Mouse (Mus musculus) lung, adult 2 months (tissue): Measurements from ENCODE around the gene Tprg.

Experiments
- CTCF ChIP-seq: fragments of 200-500 bp; IDR thresholded peaks from 2 replicates; pipeline ENCODE4 v1.5.1; 2011; ENCODE audit warnings: mild to moderate bottlenecking, low read length, control low read depth; ENCODE audit not compliant: insufficient read depth
- POLR2A ChIP-seq: fragments of 200-500 bp; IDR thresholded peaks from 2 replicates; pipeline ENCODE4 v1.6.1; 2011; ENCODE audit warnings: low read depth, mild to moderate bottlenecking, control low read depth, low read length, borderline replicate concordance; ENCODE audit errors: extremely low read depth

GRCm38 (mm10) chr16:25250129-25250749, 36.4 kb upstream of the Tprg start:
- TF ChIP-seq CTCF: no peak
- TF ChIP-seq POLR2A: no peak
